8 mouse cellular contexts compared by ENCODE assay signal in genomic region chr6:142507785-142508162, GRCm38 (mm10). TPM values are rescaled to one million over a fixed set of nuclear protein-coding genes. Genes with fewer than 3 reads are reported as not detected.
DNase-seq lines count a peak whose midpoint lies in the region; ATAC-seq and TF ChIP-seq lines count a peak whose summit lies in the region.

Gene Ldhb (minus strand): TSS chr6:142507957.

- peak; percentile 96 for ATAC-seq in forebrain, embryonic 11.5 days (replicated peaks; ENCODE audit: low FRiP score)
- ATAC-seq in heart, embryonic 14.5 days (ENCODE audit: insufficient number of reproducible peaks, insufficient read depth, low FRiP score, low read depth), result peak; percentile 93
- ATAC-seq in kidney, postnatal 0 days (replicated peaks; ENCODE audit: low FRiP score, low read depth), result peak; percentile 97
- peak; percentile 95 for ATAC-seq in midbrain, postnatal 0 days (ENCODE audit: low FRiP score)
- peak; percentile 96 for ATAC-seq in stomach, embryonic 14.5 days (ENCODE audit: insufficient number of reproducible peaks, insufficient read depth, low FRiP score, low read depth)

- peak within 1 kb of the TSS; percentile 86 for H3K4me3 ChIP-seq in brown adipose tissue, adult 24 weeks (ENCODE audit: insufficient read depth, low read depth, low read length)
- H3K4me3 ChIP-seq in forebrain, embryonic 11.5 days (ENCODE audit: low read depth, low read length), result peak within 1 kb of the TSS; percentile 63
- peak within 1 kb of the TSS; percentile 70 to 76 for H3K4me3 ChIP-seq in heart, embryonic 14.5 days (ENCODE audit: control insufficient read depth in 1 of 2, insufficient read depth in 1 of 2, low read depth in 1 of 2, low read length in 2 of 2)
- peak within 1 kb of the TSS; percentile 52 for H3K4me3 ChIP-seq in kidney, postnatal 0 days (replicated peaks; ENCODE audit: low read depth, low read length)
- H3K4me3 ChIP-seq in midbrain, postnatal 0 days (ENCODE audit: low read depth, low read length), result peak within 1 kb of the TSS; percentile 65
- peak within 1 kb of the TSS; percentile 60 for H3K4me3 ChIP-seq in stomach, embryonic 14.5 days (ENCODE audit: low read depth, low read length)

- H3K36me3 ChIP-seq in forebrain, embryonic 11.5 days (ENCODE audit: control insufficient read depth, insufficient read depth, low read length), result no peaks in the 10 kb centered on the region
- peaks cover 26% of the 10 kb centered on the region for H3K36me3 ChIP-seq in heart, embryonic 14.5 days (ENCODE audit: control insufficient read depth, insufficient read depth, low read length)
- H3K36me3 ChIP-seq in kidney, postnatal 0 days (ENCODE audit: insufficient read depth, low read length), result 0 out of 2 replicates have a peak, but pooled peaks cover 2% of the 10 kb centered on the region
- H3K36me3 ChIP-seq in midbrain, postnatal 0 days (ENCODE audit: insufficient read depth, low read length), result no peaks in the 10 kb centered on the region
- H3K36me3 ChIP-seq in stomach, embryonic 14.5 days (ENCODE audit: control insufficient read depth, insufficient read depth, low read length), result peaks cover 6% of the 10 kb centered on the region; the same call in 1 of the 2 replicates

- H3K4me2 ChIP-seq in forebrain, embryonic 11.5 days (ENCODE audit: low read depth, low read length, severe bottlenecking), result peak within 1 kb of the TSS; percentile 88
- H3K4me2 ChIP-seq in heart, embryonic 14.5 days (ENCODE audit: low read length), result peak within 1 kb of the TSS; percentile 75
- H3K4me2 ChIP-seq in kidney, postnatal 0 days (ENCODE audit: low read length), result peak within 1 kb of the TSS; percentile 87
- H3K4me2 ChIP-seq in midbrain, postnatal 0 days (ENCODE audit: low read depth, low read length, poor library complexity, severe bottlenecking), result peak within 1 kb of the TSS; percentile 73
- peak within 1 kb of the TSS; percentile 94 for H3K4me2 ChIP-seq in stomach, embryonic 14.5 days (replicated peaks; ENCODE audit: low read depth, low read length)

- peak within 1 kb of the TSS; percentile 80 for H3K9ac ChIP-seq in forebrain, embryonic 11.5 days (ENCODE audit: low read length)
- H3K9ac ChIP-seq in heart, embryonic 14.5 days (ENCODE audit: low read length), result peak within 1 kb of the TSS; percentile 85
- H3K9ac ChIP-seq in kidney, postnatal 0 days (ENCODE audit: low read depth, low read length), result peak within 1 kb of the TSS; percentile 74
- peak within 1 kb of the TSS; percentile 75 for H3K9ac ChIP-seq in midbrain, postnatal 0 days (replicated peaks; ENCODE audit: low read length, poor library complexity, severe bottlenecking)
- peak within 1 kb of the TSS; percentile 60 for H3K9ac ChIP-seq in stomach, embryonic 14.5 days (replicated peaks; ENCODE audit: low read depth, low read length)

- DNase-seq in CD4-positive, CD25-positive, alpha-beta regulatory T cell, adult 2 months (ENCODE audit: low read depth, low spot score), result peak; percentile 87
- DNase-seq in forebrain, embryonic 11.5 days (ENCODE audit: low spot score), result peak; percentile 93
- peak; percentile 98 for DNase-seq in kidney, postnatal 0 days (ENCODE audit: low spot score)
- DNase-seq in liver, result peak; percentile 75
- DNase-seq in midbrain, postnatal 0 days (ENCODE audit: low spot score), result peak; percentile 96

- WGBS in forebrain, embryonic 11.5 days, result 0% methylated on average over 19 of the region's 19 CpGs
- under 1% methylated on average over 18 of the region's 19 CpGs for WGBS in heart, embryonic 14.5 days
- under 1% methylated on average over 18 of the region's 19 CpGs for WGBS in kidney, postnatal 0 days
- WGBS in midbrain, postnatal 0 days, result under 1% methylated on average over 19 of the region's 19 CpGs
- under 1% methylated on average over 18 of the region's 19 CpGs for WGBS in stomach, embryonic 14.5 days

- peaks cover 2% of the 10 kb centered on the region; the same call in 1 of the 2 replicates for H3K27me3 ChIP-seq in forebrain, embryonic 11.5 days (ENCODE audit: control insufficient read depth, insufficient read depth, low read length)
- peaks cover 11% of the 10 kb centered on the region; the same call in 1 of the 2 replicates for H3K27me3 ChIP-seq in heart, embryonic 14.5 days (ENCODE audit: control insufficient read depth, insufficient read depth, low read length)
- H3K27me3 ChIP-seq in kidney, postnatal 0 days (ENCODE audit: insufficient read depth, low read length), result no peaks in the 10 kb centered on the region
- H3K27me3 ChIP-seq in midbrain, postnatal 0 days (ENCODE audit: insufficient read depth, low read length), result 0 out of 2 replicates have a peak, but pooled peaks cover 7% of the 10 kb centered on the region
- no peaks in the 10 kb centered on the region for H3K27me3 ChIP-seq in stomach, embryonic 14.5 days (ENCODE audit: control insufficient read depth, insufficient read depth, low read length)

- TF ChIP-seq CTCF in kidney, postnatal 0 days (IDR thresholded peaks at IDR 0.05; ENCODE audit: low read depth), result no peak
- no peak for TF ChIP-seq CTCF in midbrain, postnatal 0 days (IDR thresholded peaks at IDR 0.05)

- no peaks in the 10 kb centered on the region for H3K9me3 ChIP-seq in forebrain, embryonic 11.5 days (ENCODE audit: control insufficient read depth, low read length)
- H3K9me3 ChIP-seq in heart, embryonic 14.5 days (ENCODE audit: control insufficient read depth, low read length), result no peaks in the 10 kb centered on the region
- no peaks in the 10 kb centered on the region for H3K9me3 ChIP-seq in kidney, postnatal 0 days (replicated peaks; ENCODE audit: low read length)
- H3K9me3 ChIP-seq in midbrain, postnatal 0 days (ENCODE audit: low read length), result no peaks in the 10 kb centered on the region
- H3K9me3 ChIP-seq in stomach, embryonic 14.5 days (ENCODE audit: control insufficient read depth, low read depth, low read length), result no peaks in the 10 kb centered on the region

- H3K4me1 ChIP-seq in brown adipose tissue, adult 24 weeks (ENCODE audit: control insufficient read depth, insufficient read depth, insufficient read length, low read length), result peaks cover 3% of the 10 kb centered on the region; the same call in 1 of the 2 replicates
- H3K4me1 ChIP-seq in forebrain, embryonic 11.5 days (replicated peaks; ENCODE audit: control insufficient read depth, insufficient read depth, low read length), result no peaks in the 10 kb centered on the region; the same call in 1 of the 2 replicates
- peaks cover 14 to 29% of the 10 kb centered on the region in 2 experiments for H3K4me1 ChIP-seq in heart, embryonic 14.5 days (ENCODE audit: control insufficient read depth in 2 of 2, insufficient read depth in 2 of 2, low read length in 2 of 2)
- H3K4me1 ChIP-seq in kidney, postnatal 0 days (replicated peaks; ENCODE audit: insufficient read depth, low read length), result peaks cover 20% of the 10 kb centered on the region
- peaks cover 3% of the 10 kb centered on the region; the same call in 1 of the 2 replicates for H3K4me1 ChIP-seq in midbrain, postnatal 0 days (ENCODE audit: insufficient read depth, low read length)
- H3K4me1 ChIP-seq in stomach, embryonic 14.5 days (ENCODE audit: control insufficient read depth, insufficient read depth, low read length), result peaks cover 4% of the 10 kb centered on the region; the same call in 1 of the 2 replicates

- peak within 1 kb of the TSS; percentile 80 for H3K27ac ChIP-seq in brown adipose tissue, adult 24 weeks (replicated peaks; ENCODE audit: low read depth, low read length)
- peak within 1 kb of the TSS; percentile 21; the same call in 1 of the 2 replicates for H3K27ac ChIP-seq in forebrain, embryonic 11.5 days (ENCODE audit: low read depth, low read length)
- peak within 1 kb of the TSS; percentile 92 to 97 for H3K27ac ChIP-seq in heart, embryonic 14.5 days (replicated peaks in 1 of 2; ENCODE audit: control insufficient read depth in 1 of 2, insufficient read depth in 1 of 2, low read depth in 2 of 2, low read length in 2 of 2)
- peak within 1 kb of the TSS; percentile 83 for H3K27ac ChIP-seq in kidney, postnatal 0 days
- H3K27ac ChIP-seq in midbrain, postnatal 0 days (ENCODE audit: low read depth, low read length), result peak within 1 kb of the TSS; percentile 66
- H3K27ac ChIP-seq in stomach, embryonic 14.5 days (ENCODE audit: low read length), result peak within 1 kb of the TSS; percentile 58; the same call in 1 of the 2 replicates

RNA-seq across cellular contexts. Expression of gene Ldhb, which starts in this region (rescaled TPM):
- 1,125 and 1,392 TPM in 2 replicates for polyA plus RNA-seq in brown adipose tissue, adult 24 weeks (2012; ENCODE audit: insufficient read depth, insufficient read length, missing spikeins)
- 420 and 433 TPM in 2 replicates for polyA plus RNA-seq in forebrain, embryonic 11.5 days (2014; fragmentation: Nextera tagmentation; extraction: Ambion mirVana)
- 1,520 and 1,540 TPM in 2 replicates for polyA plus RNA-seq in heart, embryonic 14.5 days (2014; fragmentation: Nextera tagmentation; extraction: Ambion mirVana)
- 1,564 and 1,601 TPM in 2 replicates for polyA plus RNA-seq in kidney, postnatal 0 days (2015; fragmentation: Nextera tagmentation; extraction: Ambion mirVana)
- 208 and 216 TPM in 2 replicates for total RNA-seq in midbrain, postnatal 0 days (2014; rRNA removed)
- polyA plus RNA-seq in midbrain, postnatal 0 days (2015; fragmentation: Nextera tagmentation; extraction: Ambion mirVana), result 498 and 544 TPM in 2 replicates
- 227 and 237 TPM in 2 replicates for polyA plus RNA-seq in stomach, embryonic 14.5 days (2014; fragmentation: Nextera tagmentation; extraction: Ambion mirVana)

Comparison
In these comparisons a context has a peak if more than half of its experiments do, and no peak if none do; other contexts are left out.
1. Peak in every context shown above with its lines: DNase-seq, ATAC-seq, H3K4me3 ChIP-seq and H3K27ac ChIP-seq.
2. H3K27ac ChIP-seq: peak in every context shown above with its lines; median percentile 94 in heart, embryonic 14.5 days; 83 in kidney, postnatal 0 days; 80 in brown adipose tissue, adult 24 weeks; 66 in midbrain, postnatal 0 days; 58 in stomach, embryonic 14.5 days; 21 in forebrain, embryonic 11.5 days.